Mouse (Mus musculus) hindbrain, embryonic 12.5 days (tissue): ENCODE measurements at regions not wholly inside any gene's neighbourhood (a gene's known extent, or its start where the extent isn't known, plus 50 kb on each side); places are given as distances from the start of the nearest gene placed in this dataset.

Experiments
- ATAC-seq: fragments of 200-750 bp; cut with Nextera tagmentation; 2 replicates; pipeline ENCODE4 v1.8.0; 2017; ENCODE audit warnings: moderate TSS enrichment; ENCODE audit not compliant: low FRiP score
- H3K27ac ChIP-seq: fragments of 300-500 bp; sonication (generic); 2 replicates; pipeline ENCODE4 v1.5.1; 2016; ENCODE audit warnings: mild to moderate bottlenecking
- H3K27me3 ChIP-seq: fragments of 300-500 bp; sonication (generic); 2 replicates; pipeline ENCODE4 v1.6.1; 2016; ENCODE audit warnings: mild to moderate bottlenecking
- H3K36me3 ChIP-seq: fragments of 300-500 bp; sonication (generic); 2 replicates; pipeline ENCODE4 v1.6.1; 2016; ENCODE audit warnings: mild to moderate bottlenecking
- H3K4me1 ChIP-seq: fragments of 300-500 bp; sonication (generic); 2 replicates; pipeline ENCODE4 v1.6.1; 2016
- H3K4me2 ChIP-seq: fragments of 300-500 bp; sonication (generic); replicated peaks from 2 replicates; pipeline ENCODE4 v1.6.1; 2016; ENCODE audit warnings: mild to moderate bottlenecking
- H3K4me3 ChIP-seq: fragments of 300-500 bp; sonication (generic); 2 replicates; pipeline ENCODE4 v1.5.1; 2016; ENCODE audit warnings: mild to moderate bottlenecking
- H3K9ac ChIP-seq: fragments of 300-500 bp; sonication (generic); 2 replicates; pipeline ENCODE4 v1.6.1; 2016; ENCODE audit warnings: mild to moderate bottlenecking, moderate library complexity
- H3K9me3 ChIP-seq: fragments of 300-500 bp; sonication (generic); replicated peaks from 2 replicates; pipeline ENCODE4 v1.6.1; 2016; ENCODE audit warnings: mild to moderate bottlenecking
- whole genome bisulfite sequencing: fragments of 180-500 bp; shearing (Covaris S2); methylation state at CpG from one replicate; pipeline ENCODE4 v1.1.7; 2016; 5-methylcytosine and 5-hydroxymethylcytosine counted together

DNA sequence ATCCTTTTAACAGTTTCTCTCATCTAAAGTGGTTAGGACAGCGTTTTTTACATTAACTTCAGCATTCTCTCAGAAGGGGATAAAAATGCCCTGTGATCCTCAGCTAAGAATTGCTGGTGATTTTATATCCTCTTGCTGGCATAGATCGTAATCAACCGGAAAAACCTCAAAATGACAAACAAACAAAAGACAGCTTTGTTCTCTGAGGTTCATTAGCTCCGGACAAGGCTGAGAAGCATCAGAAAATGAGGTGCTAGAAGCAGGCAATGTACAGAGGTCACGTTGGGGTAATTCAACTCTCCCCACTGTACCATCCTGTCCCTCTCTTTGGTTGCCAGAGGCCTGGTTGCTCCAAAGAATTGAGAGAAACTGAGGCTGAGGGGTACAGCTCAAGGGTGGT, 120.0 kb upstream of the Astn2 start:
- Histone ChIP-seq H3K27ac (no peak overlapping the region), H3K27me3 (no peaks in the 10 kb centered on the region), H3K4me2 (no peak overlapping the region), H3K36me3 (no peaks in the 10 kb centered on the region), H3K9me3 (no peaks in the 10 kb centered on the region), H3K4me1 (no peaks in the 10 kb centered on the region), H3K4me3 (no peak overlapping the region), H3K9ac (no peak overlapping the region)
- ATAC-seq = no peak
- 73% methylated on average over 5 of the region's 5 CpGs for WGBS

DNA sequence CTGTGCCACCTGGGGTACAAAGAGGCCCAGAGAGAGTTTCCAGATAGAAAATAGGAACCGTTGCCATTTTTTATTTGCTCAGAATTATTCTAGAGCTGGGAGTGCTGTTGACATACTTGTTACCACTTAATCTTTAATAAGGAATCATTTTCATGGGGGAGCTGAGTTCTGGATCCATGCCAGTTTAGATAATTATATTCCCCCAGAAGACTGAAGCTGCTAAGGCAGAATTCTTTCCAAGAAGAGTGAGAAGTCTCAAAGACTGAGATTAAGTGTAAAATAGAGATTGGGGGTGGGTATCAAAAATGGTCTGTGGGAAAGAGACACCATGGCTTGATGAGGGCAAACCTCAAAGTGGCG, 119.5 kb upstream of the Astn2 start:
- H3K27ac ChIP-seq = no peak overlapping the region
- no peak for ATAC-seq
- no peaks in the 10 kb centered on the region for H3K9me3 ChIP-seq
- no peak overlapping the region for H3K4me2 ChIP-seq
- WGBS = 82% methylated on average over 2 of the region's 2 CpGs
- no peaks in the 10 kb centered on the region for H3K4me1 ChIP-seq
- H3K27me3 ChIP-seq = no peaks in the 10 kb centered on the region
- no peak overlapping the region for H3K9ac ChIP-seq
- no peaks in the 10 kb centered on the region for H3K36me3 ChIP-seq
- no peak overlapping the region for H3K4me3 ChIP-seq

DNA sequence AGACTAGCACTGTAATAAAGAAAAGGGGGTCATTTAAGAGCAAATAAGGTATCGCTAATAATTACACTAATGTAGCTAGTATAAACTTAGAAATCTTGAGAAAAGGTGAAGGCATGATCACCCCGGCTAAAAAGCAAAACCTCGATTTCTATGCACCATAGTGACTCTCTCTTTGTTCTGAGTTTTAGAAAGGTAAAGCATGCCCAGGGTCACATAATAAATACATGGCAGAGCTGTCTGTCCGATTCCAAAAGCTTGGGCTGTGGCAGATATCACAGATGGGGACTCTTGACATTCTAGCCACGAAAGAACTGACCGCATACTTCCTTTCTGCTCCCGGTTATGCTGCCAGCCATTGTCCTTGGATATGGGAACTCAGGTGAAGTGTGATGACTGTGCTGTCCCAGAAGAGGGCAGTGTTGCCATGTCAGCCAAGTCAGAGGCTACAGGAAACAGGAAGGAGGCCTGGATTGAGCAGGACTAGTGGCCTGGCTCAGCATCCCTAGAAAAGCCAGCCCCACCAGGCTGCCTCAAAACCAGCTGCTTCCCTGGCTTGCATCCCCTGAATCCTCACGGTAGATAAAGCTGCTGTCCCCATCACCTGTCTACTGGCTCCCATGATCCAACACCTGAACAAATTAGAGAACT, 119.0 kb upstream of the Astn2 start:
- no peak overlapping the region for H3K27ac ChIP-seq
- peak; percentile 82 for ATAC-seq
- no peaks in the 10 kb centered on the region for H3K27me3 ChIP-seq
- H3K9ac ChIP-seq = no peak overlapping the region
- no peak overlapping the region for H3K4me2 ChIP-seq
- H3K4me3 ChIP-seq = no peak overlapping the region
- H3K36me3 ChIP-seq = no peaks in the 10 kb centered on the region
- H3K4me1 ChIP-seq = no peaks in the 10 kb centered on the region
- no peaks in the 10 kb centered on the region for H3K9me3 ChIP-seq
- WGBS = 49% methylated on average over 8 of the region's 8 CpGs

DNA sequence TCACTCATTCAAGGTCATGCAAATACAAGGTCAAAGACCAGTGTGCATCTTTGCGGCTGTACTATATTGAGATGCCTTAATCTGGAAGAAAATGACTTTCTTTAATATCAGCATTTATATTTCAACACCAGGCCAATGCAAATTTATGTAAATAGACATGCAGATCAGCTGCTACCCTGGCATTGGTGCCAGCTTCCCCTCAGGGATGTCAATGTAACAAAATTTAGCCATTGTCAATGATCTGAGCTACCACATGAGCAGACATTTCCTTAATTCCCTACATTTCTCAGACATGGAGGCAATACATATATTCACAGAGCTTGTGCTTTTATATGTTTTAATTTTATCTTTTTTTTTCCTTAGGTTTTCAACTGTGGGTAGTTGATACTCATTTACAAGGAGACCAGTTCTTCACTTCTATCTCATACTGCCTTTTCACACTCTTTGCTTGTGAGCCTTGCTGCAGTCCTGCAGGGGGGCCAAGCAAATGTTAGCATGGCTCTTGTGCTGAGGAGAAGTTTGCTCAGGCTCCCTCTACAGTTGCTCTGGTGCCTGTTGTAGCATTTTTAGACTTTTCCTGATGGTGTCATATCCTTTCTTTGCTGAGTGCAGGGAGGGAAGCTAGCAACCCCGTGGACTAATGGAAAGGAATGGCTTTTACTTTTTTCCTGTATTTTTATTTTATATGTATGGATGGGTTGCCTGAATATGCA, 117.8 kb upstream of the Astn2 start:
- whole genome bisulfite sequencing = 80% methylated on average over 2 of the region's 2 CpGs
- H3K4me2 ChIP-seq = no peak overlapping the region
- ATAC-seq = no peak
- H3K9ac ChIP-seq = no peak overlapping the region
- no peaks in the 10 kb centered on the region for H3K4me1 ChIP-seq
- no peaks in the 10 kb centered on the region for H3K36me3 ChIP-seq
- H3K27me3 ChIP-seq = no peaks in the 10 kb centered on the region
- H3K27ac ChIP-seq = 0 out of 2 replicates have a peak overlapping the region, but pooled peaks have one; percentile 12
- no peaks in the 10 kb centered on the region for H3K9me3 ChIP-seq
- no peak overlapping the region for H3K4me3 ChIP-seq

DNA sequence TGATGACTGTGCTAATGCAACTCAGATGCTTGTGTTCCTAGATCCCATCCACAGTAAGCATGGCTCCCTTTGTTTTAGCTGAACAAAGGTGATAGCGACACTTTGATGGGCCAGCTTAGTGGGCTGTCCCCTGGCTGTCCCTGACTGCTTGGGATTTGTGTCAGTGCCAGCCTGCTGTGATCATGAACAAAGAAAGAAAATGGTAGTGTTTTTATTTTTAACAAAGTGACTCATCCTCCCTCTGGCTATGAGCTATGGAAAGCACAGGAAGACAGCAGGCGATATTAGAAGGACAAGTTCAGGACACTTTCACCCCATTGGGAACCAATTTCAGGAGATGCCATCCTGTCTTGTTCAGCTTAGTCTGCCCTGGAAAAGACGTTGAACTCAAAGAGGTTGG, 116.4 kb upstream of the Astn2 start:
- Histone ChIP-seq H3K9ac (no peak overlapping the region), H3K4me1 (no peaks in the 10 kb centered on the region), H3K9me3 (no peaks in the 10 kb centered on the region), H3K27ac (no peak overlapping the region), H3K4me2 (no peak overlapping the region), H3K27me3 (no peaks in the 10 kb centered on the region), H3K36me3 (no peaks in the 10 kb centered on the region), H3K4me3 (no peak overlapping the region)
- 76% methylated on average over 3 of the region's 3 CpGs for WGBS
- ATAC-seq = no peak

DNA sequence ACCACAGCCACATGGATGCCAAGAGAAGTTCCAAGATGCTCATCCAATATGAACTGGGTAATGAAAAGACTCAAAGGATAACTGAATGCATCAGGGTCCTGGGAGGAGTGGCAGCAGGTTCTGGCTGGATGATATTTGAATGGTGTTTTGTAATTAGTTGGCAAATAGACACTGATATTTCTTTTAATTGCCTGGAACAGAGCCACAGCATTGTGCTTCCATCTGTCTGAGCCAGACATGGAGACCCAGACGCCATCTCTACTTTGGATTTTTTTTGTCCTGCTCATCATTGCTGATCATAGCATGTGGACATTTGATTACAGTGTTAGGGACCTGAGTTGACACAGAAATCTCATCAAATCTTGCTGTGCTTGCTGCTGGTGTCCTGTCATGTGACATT, 111.4 kb upstream of the Astn2 start:
- no peak for ATAC-seq
- H3K9ac ChIP-seq = no peak overlapping the region
- no peak overlapping the region for H3K4me2 ChIP-seq
- no peaks in the 10 kb centered on the region for H3K27me3 ChIP-seq
- H3K4me3 ChIP-seq = no peak overlapping the region
- no peaks in the 10 kb centered on the region for H3K4me1 ChIP-seq
- no peaks in the 10 kb centered on the region for H3K36me3 ChIP-seq
- H3K27ac ChIP-seq = no peak overlapping the region
- no peaks in the 10 kb centered on the region for H3K9me3 ChIP-seq
- 90% methylated on average over 1 of the region's 1 CpGs for WGBS

DNA sequence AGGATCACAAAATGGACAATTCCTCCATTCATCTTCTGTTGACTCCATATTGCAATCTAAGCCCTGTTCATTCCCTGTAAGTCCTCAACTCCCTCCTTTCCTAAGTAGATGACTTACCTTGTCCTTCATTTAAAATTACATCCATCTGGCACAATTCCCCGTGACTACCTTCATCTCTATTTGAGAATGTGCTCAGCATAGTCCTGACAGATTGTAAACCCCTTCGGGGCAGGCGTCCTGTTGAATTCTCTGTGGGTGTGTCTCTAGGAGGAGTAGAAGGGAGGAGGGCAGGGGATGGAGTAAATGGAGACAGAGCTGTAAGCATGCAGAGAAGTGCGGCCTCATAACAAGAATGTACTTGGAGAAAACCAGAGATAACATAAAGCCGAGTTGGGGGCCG, 79.1 kb upstream of the Astn2 start:
- Histone ChIP-seq H3K4me1 (0 out of 2 replicates have a peak, but pooled peaks cover 2% of the 10 kb centered on the region), H3K4me3 (no peak overlapping the region), H3K27me3 (no peaks in the 10 kb centered on the region), H3K36me3 (no peaks in the 10 kb centered on the region), H3K9me3 (no peaks in the 10 kb centered on the region), H3K27ac (no peak overlapping the region), H3K9ac (no peak overlapping the region), H3K4me2 (no peak overlapping the region)
- 85% methylated on average over 6 of the region's 6 CpGs for WGBS
- no peak for ATAC-seq

DNA sequence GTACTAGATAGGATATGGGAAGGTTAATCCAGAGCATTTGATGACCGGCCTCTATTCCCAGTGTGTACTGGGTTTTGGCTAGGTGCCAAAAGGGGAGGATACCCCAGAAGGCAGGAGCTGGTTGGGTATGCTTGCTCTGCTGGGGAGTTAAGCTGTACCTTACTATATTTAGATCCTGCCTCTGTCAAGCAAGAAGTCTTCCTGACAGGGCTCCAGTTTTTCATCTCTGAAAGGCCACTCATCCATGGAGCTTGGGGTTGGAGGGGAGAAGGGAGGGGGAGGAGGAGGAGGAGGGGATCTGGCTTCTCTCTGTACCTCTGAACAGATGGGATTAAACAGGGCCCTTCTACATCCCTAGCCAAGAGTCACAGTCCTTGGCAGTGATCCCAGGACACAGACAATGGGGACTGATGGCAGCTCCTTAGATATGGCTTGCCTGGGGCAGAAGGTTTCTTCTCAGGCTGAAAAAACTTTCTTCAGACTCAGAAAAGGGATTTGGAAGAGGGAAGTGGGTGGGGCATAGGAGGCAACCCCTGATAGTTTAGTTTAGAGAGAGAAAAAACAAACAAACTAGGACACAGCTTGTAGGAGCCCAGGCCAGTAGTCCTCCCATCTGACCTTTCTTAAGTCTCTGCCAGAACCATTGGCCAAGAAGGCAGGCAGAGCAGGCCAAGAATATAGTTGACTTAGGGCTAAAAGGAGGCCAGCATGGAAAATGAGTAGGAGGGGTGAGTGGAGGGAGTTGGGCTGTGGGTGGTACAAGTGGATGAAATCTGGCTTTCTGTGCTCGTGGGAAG, 78.3 kb upstream of the Astn2 start:
- 58% methylated on average over 2 of the region's 2 CpGs for whole genome bisulfite sequencing
- Histone ChIP-seq H3K27ac (no peak overlapping the region), H3K9ac (no peak overlapping the region), H3K4me1 (0 out of 2 replicates have a peak, but pooled peaks cover 2% of the 10 kb centered on the region), H3K4me3 (no peak overlapping the region), H3K4me2 (no peak overlapping the region), H3K36me3 (no peaks in the 10 kb centered on the region), H3K9me3 (no peaks in the 10 kb centered on the region), H3K27me3 (no peaks in the 10 kb centered on the region)
- ATAC-seq = peak; percentile 92

DNA sequence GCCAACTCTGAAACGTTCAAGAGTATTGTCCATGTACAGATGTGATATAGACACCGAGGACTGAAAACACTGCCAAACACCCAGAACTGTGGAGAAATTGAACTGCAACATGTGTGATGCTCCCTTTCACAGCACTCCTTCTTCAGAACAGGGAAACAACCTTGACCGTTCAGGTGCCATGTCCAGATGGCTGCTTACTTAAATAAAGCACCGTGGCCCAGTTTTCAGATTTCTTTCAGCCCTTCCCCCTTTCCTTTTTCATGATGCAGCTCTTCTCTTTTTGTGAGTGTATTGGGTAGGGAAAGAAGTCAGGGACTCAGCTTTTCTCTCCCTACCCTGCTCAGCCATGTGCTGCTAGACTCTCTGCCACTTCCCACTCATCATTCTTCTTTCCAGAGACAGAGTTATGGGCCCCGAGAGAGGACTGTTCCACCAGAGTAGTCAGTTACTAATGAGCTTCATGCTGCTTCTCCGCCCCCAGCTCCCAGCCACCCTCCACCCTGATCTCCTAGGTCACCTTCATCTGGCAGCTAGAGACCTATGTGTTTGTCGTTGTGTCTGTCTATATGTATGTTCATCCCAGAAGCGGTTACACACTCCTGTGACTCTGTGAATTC, 74.3 kb upstream of the Astn2 start:
- no peaks in the 10 kb centered on the region for H3K9me3 ChIP-seq
- H3K27me3 ChIP-seq = no peaks in the 10 kb centered on the region
- 0 out of 2 replicates have a peak, but pooled peaks cover 2% of the 10 kb centered on the region for H3K4me1 ChIP-seq
- no peak overlapping the region for H3K4me2 ChIP-seq
- WGBS = 78% methylated on average over 8 of the region's 8 CpGs
- no peaks in the 10 kb centered on the region for H3K36me3 ChIP-seq
- H3K4me3 ChIP-seq = no peak overlapping the region
- H3K9ac ChIP-seq = no peak overlapping the region
- no peak overlapping the region for H3K27ac ChIP-seq
- no peak for ATAC-seq
